Mouse (Mus musculus): ENCODE results near the gene 4930548H24Rik.
A peak's percentile ranks its signal among the peaks of the same experiment; 100 is the strongest.

- 0 out of 2 replicates have a peak, but pooled peaks have one; percentile 6 for TF ChIP-seq CTCF (IDR thresholded peaks at IDR 0.05; ENCODE audit: low read depth)
- TF ChIP-seq EP300 (IDR thresholded peaks at IDR 0.05; ENCODE audit: low read depth), result peak; percentile 42; the same call in 1 of the 2 replicates
Measured at GRCm38 (mm10) chr5:31451878-31452561, 33.5 kb upstream of the 4930548H24Rik start, which contains the start of gene Zfp512.
